Mouse (Mus musculus) bone marrow macrophage, adult 2 months (primary cell): ENCODE data around the gene Sphkap.

ENCODE experiments used
- CTCF ChIP-seq: IDR thresholded peaks from 2 replicates; pipeline ENCODE4 v1.5.1; 2012; ENCODE audit warnings: low read depth, mild to moderate bottlenecking, low read length, moderate library complexity
- POLR2A ChIP-seq: IDR thresholded peaks from 2 replicates; pipeline ENCODE4 v1.6.1; 2012; ENCODE audit warnings: mild to moderate bottlenecking, low read depth, low read length, borderline replicate concordance

DNA sequence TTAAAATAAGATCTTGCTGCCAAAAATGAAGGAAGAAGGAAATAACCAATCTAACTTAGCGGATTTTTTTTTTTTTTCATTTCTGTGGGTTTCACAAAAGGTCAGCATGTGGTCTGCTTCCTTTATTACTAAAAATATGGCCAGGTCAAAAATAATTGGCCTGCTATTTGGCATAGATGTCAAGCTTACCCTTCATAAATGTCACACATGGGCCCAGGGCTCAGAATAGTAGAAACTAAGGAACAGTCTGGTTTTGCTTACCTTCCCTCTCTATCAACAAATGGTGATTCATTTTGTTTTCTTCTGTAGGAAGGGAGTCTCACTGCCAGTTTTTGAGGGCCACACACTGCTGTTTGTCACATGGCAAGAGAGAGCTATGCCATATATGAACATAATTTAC, 156.3 kb downstream of the Sphkap start:
- TF ChIP-seq POLR2A (no peak), CTCF (no peak)
